ENCODE assay signal across 11 mouse cellular contexts in the genomic region with DNA sequence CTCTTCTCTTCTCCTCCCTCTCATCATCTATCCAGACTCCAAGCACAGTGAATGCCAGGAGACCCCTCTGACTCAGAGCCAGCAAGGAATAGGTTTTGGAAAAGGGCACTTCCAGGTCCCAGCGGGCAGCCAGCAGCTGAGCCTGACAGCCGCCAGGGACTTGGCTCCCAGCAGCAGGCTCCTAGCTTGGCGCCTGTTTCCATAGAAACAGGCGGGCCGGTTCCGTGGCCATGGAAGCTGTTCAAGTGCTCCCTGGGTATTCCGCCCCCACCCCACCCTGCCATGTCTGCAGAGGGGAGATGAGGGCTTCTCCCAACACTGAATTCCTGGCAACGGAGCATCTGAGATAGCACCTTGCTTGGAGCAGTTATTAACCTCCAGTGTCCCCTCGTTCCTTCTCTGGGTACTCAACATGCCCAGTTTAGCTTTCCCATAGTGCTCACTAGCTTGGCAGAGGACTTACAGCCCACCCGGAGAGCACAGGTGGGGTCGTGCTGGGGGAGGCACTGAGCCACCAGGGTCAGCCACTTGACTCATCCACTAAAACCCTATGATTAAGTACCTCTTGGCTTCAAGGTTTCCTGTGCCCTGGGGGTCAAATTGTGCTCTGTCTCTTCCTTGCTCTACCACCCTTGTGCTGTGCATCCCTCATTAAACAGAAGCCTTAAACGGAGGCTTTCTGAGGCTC.
DNase-seq lines count a peak whose midpoint lies in the region; ATAC-seq and TF ChIP-seq lines count a peak whose summit lies in the region.
"Had no signal": no experiment of that assay in that cellular context is flagged by ENCODE, and none has a peak within 500 bp of the region (broad histone marks: within the 10 kb centered on the region; RNA-seq: fewer than 3 reads in every experiment).

No protein-coding gene starts in this region.

- H3K36me3 ChIP-seq in lung, postnatal 0 days (ENCODE audit: insufficient read depth, low read length), result no peaks in the 10 kb centered on the region
- no peaks in the 10 kb centered on the region for H3K36me3 ChIP-seq in hindbrain, embryonic 12.5 days
- no peaks in the 10 kb centered on the region for H3K36me3 ChIP-seq in intestine, postnatal 0 days (ENCODE audit: control insufficient read depth, insufficient read depth)

- no peak for DNase-seq in frontal cortex, postnatal 14 days (ENCODE audit: low spot score in 2 of 2)
- DNase-seq in lung, postnatal 0 days (ENCODE audit: low spot score), result no peak
- no peak for DNase-seq in lung, postnatal 14 days
- peak; percentile 63 for DNase-seq in retina, embryonic 14.5 days (ENCODE audit: low spot score)
- DNase-seq in urinary bladder, postnatal 14 days (ENCODE audit: low spot score), result no peak
- DNase-seq: layer of hippocampus, adult 9-11 months had no signal

- ATAC-seq in frontal cortex, adult (ENCODE audit: low TSS enrichment), result 0 out of 2 replicates have a peak, but pooled peaks have one; percentile 23
- ATAC-seq in lung, postnatal 0 days, result 0 out of 2 replicates have a peak, but pooled peaks have one; percentile 32
- peak; percentile 75 for ATAC-seq in hindbrain, embryonic 12.5 days (ENCODE audit: low FRiP score)
- no peak for ATAC-seq in intestine, postnatal 0 days

- H3K4me2 ChIP-seq in lung, postnatal 0 days (replicated peaks; ENCODE audit: low read depth, low read length), result no peak overlapping the region
- peak overlapping the region; percentile 6; the same call in 1 of the 2 replicates for H3K4me2 ChIP-seq in hindbrain, embryonic 12.5 days (replicated peaks)
- H3K4me2 ChIP-seq in intestine, postnatal 0 days (replicated peaks; ENCODE audit: low read depth), result no peak overlapping the region

- H3K4me3 ChIP-seq in lung, postnatal 0 days (ENCODE audit: low read depth, low read length), result no peak overlapping the region
- no peak overlapping the region for H3K4me3 ChIP-seq in hindbrain, embryonic 12.5 days
- H3K4me3 ChIP-seq in intestine, postnatal 0 days (ENCODE audit: low read depth, low read length), result no peak overlapping the region
- H3K4me3 ChIP-seq: megakaryocyte, embryonic 14.5 days had no signal

- H3K9ac ChIP-seq in lung, postnatal 0 days (replicated peaks; ENCODE audit: low read depth), result no peak overlapping the region
- no peak overlapping the region for H3K9ac ChIP-seq in hindbrain, embryonic 12.5 days
- H3K9ac ChIP-seq in intestine, postnatal 0 days (ENCODE audit: low read depth, low read length), result no peak overlapping the region

- no peaks in the 10 kb centered on the region for H3K27me3 ChIP-seq in lung, postnatal 0 days (replicated peaks; ENCODE audit: insufficient read depth, low read length)
- H3K27me3 ChIP-seq in hindbrain, embryonic 12.5 days, result peaks cover 31% of the 10 kb centered on the region
- H3K27me3 ChIP-seq in intestine, postnatal 0 days (replicated peaks; ENCODE audit: control insufficient read depth, insufficient read depth, low read length), result 0 out of 2 replicates have a peak, but pooled peaks cover 3% of the 10 kb centered on the region
- H3K27me3 ChIP-seq: CH12.LX had no signal

- 22% methylated on average over 11 of the region's 12 CpGs for WGBS in lung, postnatal 0 days
- 31% methylated on average over 12 of the region's 12 CpGs for WGBS in hindbrain, embryonic 12.5 days
- 32% methylated on average over 12 of the region's 12 CpGs for WGBS in intestine, postnatal 0 days

- no peak for TF ChIP-seq EP300 in lung, postnatal 0 days (IDR thresholded peaks at IDR 0.05)

- no peaks in the 10 kb centered on the region for H3K4me1 ChIP-seq in lung, postnatal 0 days (ENCODE audit: insufficient read depth, low read depth, low read length)
- peaks cover 22% of the 10 kb centered on the region for H3K4me1 ChIP-seq in hindbrain, embryonic 12.5 days
- H3K4me1 ChIP-seq in intestine, postnatal 0 days (replicated peaks; ENCODE audit: control insufficient read depth, insufficient read depth, low read length), result no peaks in the 10 kb centered on the region
- H3K4me1 ChIP-seq: megakaryocyte, embryonic 14.5 days had no signal

- TF ChIP-seq CTCF in lung, postnatal 0 days (IDR thresholded peaks at IDR 0.05), result no peak
- TF ChIP-seq CTCF in intestine, postnatal 0 days (IDR thresholded peaks at IDR 0.05; ENCODE audit: low read depth), result no peak

- H3K27ac ChIP-seq in lung, postnatal 0 days (ENCODE audit: low read length), result no peak overlapping the region
- H3K27ac ChIP-seq in hindbrain, embryonic 12.5 days, result no peak overlapping the region
- no peak overlapping the region for H3K27ac ChIP-seq in intestine, postnatal 0 days (ENCODE audit: low read depth, low read length)

- H3K9me3 ChIP-seq in lung, postnatal 0 days (ENCODE audit: low read length), result no peaks in the 10 kb centered on the region
- no peaks in the 10 kb centered on the region for H3K9me3 ChIP-seq in hindbrain, embryonic 12.5 days (replicated peaks)
- no peaks in the 10 kb centered on the region for H3K9me3 ChIP-seq in intestine, postnatal 0 days (ENCODE audit: control insufficient read depth)
